Mouse (Mus musculus) gastrocnemius, postnatal 10 days (tissue): ENCODE measurements around the gene Gm4881. TPM values are rescaled to one million over a fixed set of nuclear protein-coding genes. Genes with fewer than 3 reads are reported as not detected.
A peak's percentile ranks its signal among the peaks of the same experiment; 100 is the strongest.

Experiments
- DNase-seq: peaks from one replicate; pipeline ENCODE4 v3.0.0; 2021; ENCODE audit warnings: mixed read lengths
- total RNA-seq, 2 experiments: library from RNA; stranded (reverse); gene quantifications; 2 replicates each; pipeline ENCODE4 v1.2.3; 2021

The Gm4881 gene
- total RNA-seq, 2 experiments from 2014 or later, result not detected

DNA sequence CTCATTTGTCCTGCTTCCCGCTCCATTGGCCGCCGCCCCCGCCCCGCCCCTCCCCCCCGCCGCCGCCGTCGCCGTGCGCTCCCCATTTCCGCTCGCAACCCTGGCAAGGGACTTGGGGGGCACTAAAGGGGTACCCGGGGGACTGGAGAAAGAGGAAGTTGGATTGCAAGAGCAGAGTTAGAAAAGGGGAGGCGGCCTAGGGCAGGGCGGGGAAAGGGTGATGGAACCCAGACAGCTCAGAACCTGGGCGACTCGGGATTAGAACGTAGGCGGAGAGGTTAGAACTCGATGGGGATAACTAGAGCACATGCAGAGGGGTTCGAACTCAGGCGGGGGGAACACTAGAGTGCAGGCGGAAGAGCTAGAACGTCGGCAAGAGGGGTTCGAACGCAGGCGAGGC is 10.2 kb upstream of the Gm4881 start:
- DNase-seq, result no peak

DNA sequence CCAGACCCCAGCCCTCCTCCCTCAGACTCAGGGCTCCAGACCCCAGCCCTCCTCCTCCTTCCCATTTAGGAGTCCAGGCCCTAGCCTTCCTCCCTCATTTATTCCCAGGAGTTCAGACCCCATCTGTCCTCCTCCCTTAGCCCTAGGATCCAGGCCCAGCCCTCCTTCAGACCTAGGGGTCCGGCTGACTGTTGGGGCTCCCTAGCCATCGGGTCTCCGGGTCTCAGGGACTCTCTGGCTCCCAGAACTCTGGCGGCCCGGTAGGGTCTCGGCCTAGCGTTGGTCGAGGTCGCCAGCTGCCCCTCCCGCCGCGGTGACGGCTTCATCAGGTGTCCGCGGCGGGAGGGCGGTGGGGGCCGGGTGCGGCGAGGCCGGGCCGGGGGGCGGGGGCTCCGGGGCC is 9.7 kb upstream of the Gm4881 start:
- DNase-seq, result no peak

DNA sequence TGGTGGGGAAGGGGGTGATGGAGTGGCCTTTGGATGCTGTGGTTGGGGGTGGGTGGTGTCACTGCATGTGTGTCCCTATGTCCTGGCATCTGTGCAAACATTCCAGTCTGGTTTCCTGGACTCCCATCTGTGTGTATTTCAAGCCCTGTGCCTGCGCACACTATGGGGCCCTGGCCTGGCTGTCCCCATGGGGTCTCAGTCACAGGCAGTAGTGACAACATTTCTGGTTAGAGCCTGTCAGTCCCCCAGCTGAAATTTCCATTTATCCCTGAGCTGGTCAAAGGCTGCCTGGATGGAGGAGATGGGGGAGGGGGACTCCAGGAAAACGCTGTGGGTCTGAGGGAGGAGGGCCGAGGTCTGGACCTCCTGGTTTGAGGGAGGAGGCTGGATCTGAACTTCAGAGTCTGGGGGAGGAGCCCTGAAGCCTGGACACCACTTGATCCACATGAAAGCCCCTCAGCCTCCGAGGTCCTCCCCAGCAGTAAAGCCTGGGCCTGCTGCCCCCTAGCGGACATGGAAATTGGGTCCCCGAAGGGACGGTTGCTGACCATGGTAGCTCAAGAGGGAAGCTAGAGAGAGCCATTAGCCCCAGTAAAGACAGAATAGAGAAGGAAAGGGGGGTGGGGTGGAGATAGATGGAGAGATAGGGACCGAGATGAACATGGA is 5.8 kb upstream of the Gm4881 start:
- peak; percentile 83 for DNase-seq

DNA sequence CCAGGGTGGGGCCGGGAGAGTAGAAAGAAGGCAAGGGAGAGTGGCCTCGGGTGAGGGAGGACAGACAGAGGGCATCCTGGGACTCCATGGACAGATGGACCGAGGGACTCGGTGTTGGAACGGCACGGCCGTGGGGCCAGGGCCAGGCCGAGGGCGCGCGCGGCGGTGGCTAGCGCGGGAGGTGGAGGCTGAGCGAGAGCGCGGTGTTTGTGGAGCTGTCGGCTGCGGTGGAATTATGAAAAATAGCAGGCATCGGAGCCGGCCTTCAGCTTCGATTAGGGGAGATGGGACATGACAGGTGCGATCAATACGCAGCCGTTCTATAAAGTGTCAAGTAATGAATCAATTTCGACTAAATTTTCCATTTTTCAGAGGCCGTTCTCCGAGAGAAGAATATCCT is 4.5 kb upstream of the Gm4881 start:
- no peak for DNase-seq

DNA sequence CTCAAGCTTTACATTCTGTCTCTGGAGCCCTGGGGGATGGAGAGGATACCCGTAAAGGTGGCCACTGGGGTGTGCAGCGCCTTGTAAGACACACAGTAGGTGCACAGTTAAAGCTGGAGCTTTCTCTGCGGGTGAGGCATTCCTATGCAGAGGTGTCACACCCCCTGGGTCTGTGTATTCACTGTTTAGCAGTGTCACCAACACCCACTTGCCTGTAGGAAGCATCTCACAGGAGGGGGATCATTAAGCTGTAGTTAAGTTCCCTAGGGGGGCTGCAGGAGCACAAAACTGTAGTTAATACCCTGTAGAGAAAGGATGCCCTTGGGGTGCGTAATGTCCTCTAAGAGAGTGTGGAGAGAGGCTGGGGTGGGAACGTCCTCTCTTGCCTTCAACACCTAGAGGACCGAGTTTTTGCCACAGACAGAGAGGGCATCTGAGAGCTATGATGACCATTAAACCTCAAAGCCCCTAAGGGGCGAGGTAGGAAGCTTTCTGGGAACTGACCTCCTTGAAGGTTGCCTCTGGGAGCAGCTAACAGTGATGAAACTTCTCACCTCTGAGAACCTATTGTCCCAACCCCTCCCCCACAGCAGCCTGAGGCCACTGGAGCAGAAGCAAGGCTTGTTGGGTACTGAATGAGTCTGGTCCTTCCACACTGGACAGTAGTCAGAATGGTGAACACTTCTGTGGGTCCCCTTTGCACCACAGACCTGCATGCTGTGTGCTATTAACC is 3.2 kb upstream of the Gm4881 start:
- DNase-seq, result no peak

DNA sequence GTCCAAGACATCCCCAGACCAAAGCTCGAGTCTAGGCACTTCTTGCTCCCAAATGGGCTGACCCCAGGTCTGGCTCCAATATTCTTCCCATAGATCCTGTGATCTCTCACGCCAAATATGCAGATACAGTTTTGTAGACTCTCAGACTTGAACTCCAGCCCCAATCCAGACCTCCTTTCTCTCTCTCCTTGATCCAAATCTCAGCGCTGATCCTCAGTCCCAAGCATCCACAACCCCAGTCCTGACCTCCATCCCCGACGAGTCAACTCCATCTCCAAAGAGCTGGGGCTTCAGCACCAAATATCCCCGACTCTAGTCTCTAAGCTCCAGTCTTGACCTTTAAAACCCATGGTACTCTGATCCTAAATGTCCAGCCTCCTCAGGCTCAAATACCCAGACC is 653 bp downstream of the Gm4881 start:
- DNase-seq, result no peak

DNA sequence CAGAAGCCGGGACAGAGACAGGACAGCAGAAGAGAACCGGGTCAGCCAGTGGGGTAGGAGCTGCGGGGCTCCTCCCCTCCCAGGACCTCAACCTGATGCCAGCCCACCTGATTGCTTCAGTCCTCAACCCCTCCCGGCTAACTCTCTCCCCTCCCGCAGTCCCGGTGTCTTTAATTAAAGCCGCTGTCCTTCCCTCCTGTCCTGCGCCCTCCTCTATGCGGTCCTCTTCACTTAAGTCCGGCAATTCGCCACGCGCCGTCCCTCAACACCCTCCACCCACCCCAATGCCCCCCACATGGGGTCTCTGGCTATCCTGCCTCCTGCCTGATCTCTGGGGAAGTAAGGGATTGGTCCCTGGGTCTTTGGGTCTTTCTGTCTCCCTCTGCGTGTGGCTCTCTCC is 12.6 kb downstream of the Gm4881 start:
- DNase-seq, result no peak

DNA sequence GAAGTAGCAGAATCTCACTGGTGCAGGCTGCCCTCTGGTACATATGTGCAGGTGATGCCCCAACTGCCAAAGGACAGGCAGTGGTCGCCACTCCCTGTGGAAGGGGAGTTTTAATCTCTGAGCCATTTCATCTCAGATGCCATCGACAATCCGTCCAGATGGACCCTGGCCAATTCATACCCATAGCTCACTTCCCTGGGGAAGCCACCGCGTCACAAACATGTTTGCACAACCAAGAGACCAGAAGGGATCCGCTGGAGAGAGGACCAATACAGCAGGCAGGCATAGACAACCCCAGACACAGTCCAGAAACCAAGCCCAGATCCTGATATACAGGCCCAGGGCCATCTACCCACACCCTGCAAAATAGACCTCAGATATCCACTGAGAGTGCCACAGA is 13.8 kb downstream of the Gm4881 start:
- no peak for DNase-seq

DNA sequence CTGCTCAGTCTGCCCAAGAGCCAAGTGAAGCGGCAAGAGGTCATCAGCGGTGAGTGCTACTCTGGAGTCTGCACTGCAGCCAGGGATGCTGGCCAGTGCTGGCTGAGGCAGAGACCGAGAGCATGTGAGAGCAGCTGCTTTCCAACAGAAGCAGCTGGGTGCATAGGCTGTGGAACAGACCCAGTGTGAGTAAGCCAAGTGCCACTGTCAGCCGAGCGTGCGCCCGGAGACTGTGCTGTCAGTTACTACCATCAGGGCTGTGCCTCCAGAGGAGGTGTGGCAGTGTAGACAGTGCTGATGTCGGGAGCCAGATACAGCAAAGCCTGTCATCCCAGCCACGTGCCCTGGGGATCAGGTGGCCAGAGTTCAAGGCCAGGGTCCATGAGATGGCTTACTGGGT is 24.6 kb downstream of the Gm4881 start:
- peak; percentile 67 for DNase-seq

DNA sequence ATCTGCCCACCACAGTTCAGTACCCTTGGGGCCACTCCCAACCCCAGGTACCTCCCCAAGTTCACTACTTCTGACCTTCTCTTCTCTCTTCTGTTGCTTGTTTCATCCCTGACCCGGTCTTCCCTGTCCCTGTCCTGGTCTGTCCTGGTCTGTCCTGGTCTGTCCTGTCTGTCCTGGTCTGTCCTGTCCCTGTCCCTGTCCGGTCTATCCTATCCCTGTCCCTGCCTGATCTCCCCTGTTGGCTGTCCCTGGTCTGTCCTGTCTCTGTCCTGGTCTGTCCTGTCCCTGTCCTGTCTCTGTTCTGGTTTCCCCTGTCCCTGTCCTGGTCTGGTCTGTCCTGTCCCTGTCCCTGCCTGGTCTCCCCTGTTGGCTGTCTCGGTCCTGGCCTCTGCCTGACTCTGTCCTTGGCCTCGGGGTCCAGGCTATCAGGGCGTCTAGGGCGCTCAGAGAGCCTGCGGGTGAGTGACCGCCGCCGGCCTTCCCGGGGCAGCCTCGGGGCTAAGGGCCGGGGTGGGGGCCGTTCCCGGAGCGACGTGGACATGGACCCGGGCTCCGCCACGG is 25.5 kb downstream of the Gm4881 start:
- no peak for DNase-seq

DNA sequence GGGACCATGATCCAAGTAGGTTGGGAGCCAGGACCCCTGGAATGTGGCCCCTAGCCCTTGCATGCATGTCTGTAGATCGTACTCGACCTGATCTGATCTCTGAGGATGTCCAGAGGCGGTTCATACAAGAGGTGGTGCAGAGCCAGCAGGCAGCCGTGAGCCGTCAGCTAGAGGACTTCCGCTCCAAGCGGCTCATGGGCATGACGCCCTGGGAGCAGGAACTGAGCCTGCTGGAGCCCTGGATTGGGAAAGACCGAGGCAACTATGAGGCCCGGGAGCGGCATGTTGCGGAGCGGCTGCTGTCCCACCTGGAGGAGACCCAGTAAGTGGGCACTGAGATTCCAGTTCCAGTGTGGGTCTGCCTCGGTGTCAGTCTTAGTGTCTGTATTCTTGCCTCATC is 31.8 kb downstream of the Gm4881 start:
- DNase-seq, result no peak

DNA sequence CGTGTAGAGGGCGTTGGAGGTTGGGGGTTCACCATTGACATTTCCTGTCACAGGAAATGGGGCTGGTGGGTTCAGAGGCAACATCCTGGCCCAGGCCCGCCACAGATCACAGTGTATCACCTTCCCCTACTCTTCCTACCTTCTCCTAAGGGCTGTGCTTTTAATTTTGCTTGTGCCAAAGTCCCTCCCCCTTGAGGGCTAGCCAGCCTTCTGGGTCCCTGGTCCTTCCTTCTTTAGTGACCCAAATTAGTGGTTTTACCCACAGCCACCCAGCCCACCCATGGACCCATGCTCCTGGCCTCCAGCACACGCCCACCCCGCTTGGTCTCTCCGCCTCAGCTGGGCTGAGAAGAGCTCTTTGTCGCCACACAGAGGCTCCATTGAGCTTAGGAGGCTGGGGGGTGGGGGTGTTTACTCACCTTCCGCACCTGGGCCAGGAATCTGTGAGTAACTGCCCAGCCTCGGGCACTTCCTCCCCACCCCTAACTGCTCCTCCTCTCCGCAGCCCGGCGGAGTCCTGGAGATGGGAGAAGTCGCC is 37.0 kb downstream of the Gm4881 start:
- DNase-seq, result no peak

DNA sequence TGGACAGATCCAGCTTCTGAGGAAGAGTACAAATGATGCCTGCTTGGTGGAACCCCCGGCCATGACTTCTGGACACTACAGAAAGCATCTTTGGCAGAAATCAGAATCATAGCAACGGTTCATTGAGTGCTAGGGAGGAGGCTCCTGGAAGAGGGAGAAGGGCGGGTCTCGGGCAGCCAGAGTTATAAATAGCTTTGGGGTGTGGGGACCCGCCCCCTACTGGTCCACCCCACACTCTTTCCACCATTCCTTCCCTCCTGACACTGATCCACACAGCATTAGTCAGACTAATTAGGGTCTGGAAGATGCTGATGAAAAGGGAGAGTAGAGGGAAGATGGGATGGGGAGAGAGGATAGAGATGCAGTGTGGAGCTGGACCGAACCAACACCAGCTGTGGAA is 37.7 kb downstream of the Gm4881 start:
- DNase-seq, result no peak

DNA sequence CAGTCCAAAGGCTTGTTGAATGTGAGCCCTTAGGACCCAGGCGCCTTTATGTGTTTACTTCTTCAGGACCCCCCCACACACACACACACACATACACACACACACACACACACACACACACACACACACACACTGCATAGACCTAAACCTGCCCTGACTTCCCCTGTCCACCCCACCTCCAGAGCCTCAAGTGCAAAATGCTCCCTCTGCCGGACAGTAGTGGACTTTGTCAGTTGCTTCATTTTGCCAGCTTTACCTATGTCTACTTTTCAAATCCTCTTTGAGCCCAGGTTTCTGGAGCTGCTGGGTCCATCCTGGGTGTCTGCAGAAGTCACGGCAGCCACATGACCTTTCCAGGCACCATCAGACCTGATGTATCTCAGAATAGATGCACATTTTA is 39.4 kb downstream of the Gm4881 start:
- peak; percentile 48 for DNase-seq

DNA sequence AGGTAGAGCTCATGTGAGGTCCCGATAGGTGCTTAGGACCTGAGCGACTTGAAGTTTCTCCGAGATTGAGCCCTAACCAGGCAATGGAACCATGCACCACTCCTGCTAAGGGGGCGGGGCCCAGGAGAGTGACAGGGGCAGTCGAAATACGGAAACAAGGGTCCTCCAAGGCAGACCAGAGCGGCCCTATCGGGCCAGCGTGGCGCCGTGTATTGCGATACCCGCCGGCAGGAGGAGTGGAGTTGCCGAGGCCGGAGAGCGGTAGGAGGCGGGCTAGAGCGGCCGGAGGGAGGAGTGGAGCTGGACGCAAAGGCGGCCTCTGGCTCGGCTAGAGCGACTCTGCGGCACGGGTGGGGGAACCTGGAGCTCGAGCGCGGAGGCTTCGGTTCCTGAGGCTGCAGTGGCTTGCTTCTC is 40.2 kb downstream of the Gm4881 start:
- DNase-seq, result peak; percentile 93

DNA sequence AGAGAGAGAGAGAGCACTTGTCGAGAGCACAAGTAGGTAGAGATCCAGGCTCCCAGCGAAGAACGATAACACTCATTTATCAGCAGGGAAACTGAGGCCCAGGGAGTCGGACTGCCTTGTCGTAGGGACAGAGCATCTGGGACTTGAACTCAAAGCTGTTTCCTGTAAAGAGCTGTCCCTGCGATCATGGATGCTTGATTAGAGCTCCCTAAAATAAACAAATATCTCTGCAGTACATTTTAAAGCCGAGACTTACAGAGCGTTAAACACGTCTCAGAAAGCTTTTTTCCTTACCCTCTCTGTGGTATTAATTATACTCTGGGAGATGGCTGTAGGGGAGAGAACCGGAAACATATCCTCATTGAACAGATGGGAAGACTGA is 40.9 kb downstream of the Gm4881 start:
- DNase-seq, result no peak

DNA sequence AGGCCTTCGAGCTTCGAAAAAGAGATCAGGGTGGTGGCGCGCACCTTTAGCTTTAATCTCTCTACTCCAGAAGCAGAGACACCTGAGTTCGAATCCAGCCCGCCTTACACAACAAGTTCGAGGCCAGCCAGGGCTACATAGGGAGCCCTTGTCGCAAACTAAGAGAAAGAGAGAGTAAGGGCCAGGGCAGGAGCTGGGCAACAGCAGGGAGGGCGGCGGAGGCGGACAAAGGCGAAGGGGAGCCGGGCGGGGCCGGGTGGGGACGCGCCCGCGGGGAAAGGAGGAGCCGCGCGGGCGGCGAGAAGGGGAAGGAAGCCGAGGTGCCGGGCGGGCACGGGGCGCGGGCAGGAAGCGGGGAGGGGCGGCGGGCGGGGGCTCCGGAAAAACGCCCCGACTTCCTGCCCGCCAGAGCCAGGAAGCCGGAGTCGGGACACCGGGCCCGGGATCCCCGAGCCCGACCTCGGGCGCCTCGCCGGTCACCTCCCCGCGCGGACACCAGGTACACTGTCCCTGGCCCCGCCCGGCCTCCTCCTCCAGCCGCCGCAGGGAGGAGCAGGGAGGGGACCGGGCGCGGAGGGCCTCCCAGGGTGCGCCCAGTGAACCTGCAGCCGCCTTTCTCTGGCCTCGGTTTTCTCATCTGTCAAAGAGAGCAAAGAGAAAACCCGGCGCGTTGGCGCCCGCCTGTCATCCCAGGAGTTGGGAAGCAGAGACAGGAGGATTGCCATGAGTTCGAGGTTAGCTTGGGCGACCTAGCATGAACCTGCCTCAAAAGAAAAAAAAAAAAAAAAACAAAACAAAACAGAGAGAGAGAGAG is 41.5 kb downstream of the Gm4881 start, which contains the start of gene Arhgef1:
Gene Arhgef1, plus strand, starts transcription at position 283 of the 814 bp plus-strand sequence.
- peak; percentile 64 for DNase-seq

DNA sequence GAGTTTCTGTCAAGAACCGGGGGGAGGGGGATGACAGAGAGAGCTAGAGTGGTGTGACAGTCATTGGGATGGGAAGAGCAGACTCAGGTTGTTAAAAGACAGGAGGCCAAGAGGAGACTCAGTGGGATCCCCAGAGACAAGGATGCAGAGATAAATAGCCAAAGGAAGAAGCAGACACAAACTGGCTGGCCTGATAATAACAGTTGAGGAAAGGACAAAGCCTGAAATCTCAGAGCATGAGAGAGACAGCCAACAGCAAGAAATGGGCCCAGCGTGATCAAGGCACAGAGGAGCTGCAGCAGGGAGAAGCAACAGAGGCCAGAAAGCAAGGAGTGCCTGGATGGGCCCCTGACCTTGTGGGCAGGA is 42.0 kb downstream of the Gm4881 start:
- no peak for DNase-seq

DNA sequence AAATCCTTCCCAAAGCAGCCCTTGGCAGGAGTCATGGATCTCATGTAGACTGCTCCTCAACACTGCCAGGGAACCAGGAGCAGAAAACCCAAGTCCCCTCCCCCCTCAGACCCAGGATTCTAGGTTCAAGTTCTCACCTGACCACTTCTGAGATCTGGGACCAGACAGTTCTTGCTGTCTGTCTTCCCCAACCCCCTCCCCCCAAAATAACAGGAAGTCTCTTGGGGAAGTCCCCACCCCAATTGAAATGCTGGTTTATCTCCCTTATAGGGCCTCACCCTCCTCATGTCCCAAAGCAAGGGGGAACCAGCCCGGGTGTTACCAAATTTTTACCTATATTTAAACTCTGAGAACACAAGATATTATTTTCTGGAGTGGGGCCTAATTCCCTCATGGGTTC is 42.5 kb downstream of the Gm4881 start:
- no peak for DNase-seq

DNA sequence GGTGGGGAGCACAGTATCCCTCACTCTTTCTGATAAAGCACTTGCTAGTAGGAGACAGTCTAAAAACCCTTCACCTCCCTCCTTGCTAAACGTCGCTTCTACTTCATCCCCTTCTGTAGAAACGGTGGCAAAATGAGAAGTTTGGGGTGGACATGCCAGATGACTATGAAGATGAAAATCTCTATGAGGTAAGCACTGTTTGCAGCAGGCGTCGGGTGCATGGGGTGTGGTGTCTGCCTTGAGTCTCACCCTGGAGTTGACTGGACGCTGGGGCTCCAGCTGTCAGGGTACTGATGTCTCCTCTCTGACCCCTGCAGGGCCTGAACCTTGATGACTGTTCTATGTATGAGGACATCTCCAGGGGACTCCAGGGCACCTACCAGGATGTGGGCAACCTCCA is 43.2 kb downstream of the Gm4881 start:
- DNase-seq, result no peak

DNA sequence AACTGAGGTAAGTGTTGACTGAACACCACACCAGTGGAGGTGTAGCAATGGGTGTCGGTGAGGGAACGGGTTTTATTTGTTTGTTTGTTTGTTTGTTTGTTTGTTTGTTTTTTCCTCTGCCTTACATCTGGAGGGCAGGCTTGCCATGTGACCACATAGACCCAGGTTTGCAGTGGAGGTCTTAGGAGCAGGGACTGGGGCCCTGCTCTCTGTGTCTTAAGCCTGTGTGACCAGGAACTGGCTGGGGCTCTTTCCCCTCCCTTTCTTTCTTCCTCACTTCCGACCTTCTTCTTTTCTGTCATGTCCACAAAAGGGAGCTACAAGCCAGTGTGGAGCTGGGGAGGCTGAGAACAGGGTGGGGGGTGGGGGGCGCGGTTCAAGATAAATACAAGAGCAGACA is 46.3 kb downstream of the Gm4881 start:
- DNase-seq, result no peak

DNA sequence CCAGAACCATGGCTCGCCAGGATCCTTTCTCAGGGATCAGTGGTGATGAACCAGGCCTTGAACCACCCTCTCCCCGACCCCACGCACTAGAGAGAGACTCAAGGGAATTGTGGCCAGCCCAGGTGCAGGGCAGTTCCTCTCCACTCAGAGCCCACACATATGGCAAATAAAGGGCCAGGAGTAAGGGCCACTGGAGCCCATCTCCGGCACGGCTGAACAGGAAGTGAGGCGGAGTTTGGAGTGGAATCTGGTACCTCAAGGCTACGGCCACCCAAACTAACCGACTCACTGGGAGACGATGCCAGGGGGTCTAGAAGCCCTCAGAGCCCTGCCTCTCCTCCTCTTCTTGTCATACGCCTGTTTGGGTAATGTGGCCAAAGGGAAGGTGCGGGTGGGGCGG is 47.1 kb downstream of the Gm4881 start, which contains the start of gene Cd79a:
Gene Cd79a, plus strand, starts transcription at position 158 of the 400 bp plus-strand sequence.
- no peak for DNase-seq

DNA sequence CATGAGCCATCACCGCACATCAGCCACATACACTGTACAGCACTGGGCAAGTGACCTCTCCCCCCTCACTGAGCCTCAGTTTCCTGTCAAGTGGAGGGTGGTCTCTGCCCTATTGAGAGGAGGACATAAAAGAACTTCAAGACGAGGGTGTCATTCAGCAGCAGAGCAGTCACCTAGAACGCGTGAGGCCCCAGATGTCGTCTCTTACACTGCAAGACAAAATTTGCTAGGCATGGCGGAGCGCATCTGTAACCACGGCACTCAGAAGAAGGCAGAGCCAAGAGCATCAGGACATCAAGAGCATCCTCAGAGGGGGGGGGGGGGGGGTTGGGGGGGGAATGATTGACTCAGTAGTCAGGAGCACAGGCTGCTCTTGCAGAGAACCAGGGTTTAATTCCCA is 48.0 kb downstream of the Gm4881 start:
- DNase-seq, result no peak
